Mouse (Mus musculus) frontal cortex, postnatal 14 days (tissue): Measurements from ENCODE around the gene Ccdc170.

Source experiments
- DNase-seq, 2 experiments: peaks; one replicate each; pipeline ENCODE4 v3.0.0; 2022; ENCODE audit warnings: low spot score in 2 of 2

Ccdc170 gene

DNA sequence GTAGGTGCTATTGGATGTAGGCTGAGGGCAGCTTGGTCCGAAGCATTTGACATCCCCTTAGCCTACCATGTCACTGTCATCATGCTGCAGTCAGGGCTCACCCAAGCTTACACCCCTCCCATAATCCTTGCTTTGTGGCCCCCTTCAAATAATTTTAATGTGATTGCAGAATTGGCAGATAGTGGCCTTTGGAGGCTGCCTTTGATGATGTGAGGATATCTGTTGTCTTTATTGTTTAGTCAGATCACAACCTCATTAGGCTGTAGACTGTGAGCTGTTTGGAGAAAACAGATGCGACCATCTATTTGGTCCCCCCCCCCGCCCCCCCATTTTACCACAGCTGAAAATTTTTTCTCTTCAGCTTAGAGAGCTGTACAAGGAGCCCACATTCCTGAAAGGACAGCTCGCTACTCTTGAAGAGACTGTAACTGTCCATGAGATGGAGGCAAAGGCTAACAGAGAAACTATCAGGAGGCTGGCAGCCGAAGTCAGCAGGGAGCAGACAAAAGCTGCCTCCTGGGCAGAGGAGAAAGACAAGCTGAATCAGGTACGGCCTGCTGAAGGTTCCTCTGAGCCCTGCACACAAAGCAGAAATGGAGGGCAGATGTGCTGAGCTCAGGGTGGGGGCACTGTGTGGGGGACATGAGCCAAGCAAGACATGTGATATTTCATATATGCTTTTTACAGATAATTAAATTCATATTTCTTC lies 38.2 kb downstream of the Ccdc170 start:
- DNase-seq, result no peak

- DNase-seq, result no peak
Observed at GRCm38 (mm10) chr10:4522116-4522515, 39.8 kb downstream of the Ccdc170 start.

GRCm38 (mm10) chr10:4523078-4523477 lies 40.8 kb downstream of the Ccdc170 start:
- DNase-seq, result no peak

DNA sequence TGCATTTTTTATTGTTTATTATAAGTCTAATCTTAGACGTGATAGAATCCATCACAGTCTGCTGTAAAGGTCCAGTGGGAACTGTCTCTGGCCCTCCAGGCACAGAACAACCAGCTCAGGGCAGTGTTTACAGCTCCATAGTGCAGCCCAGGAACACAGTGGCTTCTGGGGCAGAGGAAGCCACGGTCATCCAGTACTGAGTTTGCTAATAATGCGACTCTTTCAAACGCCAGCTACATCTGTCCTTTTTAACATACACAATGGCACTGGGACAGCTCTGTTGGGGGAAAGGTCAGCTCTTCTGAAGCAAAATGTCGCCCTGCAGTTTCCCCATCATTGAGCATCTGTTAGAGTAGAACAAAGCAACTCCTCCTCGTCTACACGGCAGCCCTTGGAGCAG lies 45.7 kb downstream of the Ccdc170 start:
- DNase-seq, result no peak

GRCm38 (mm10) chr10:4530638-4531235 lies 48.4 kb downstream of the Ccdc170 start:
- no peak for DNase-seq

DNA sequence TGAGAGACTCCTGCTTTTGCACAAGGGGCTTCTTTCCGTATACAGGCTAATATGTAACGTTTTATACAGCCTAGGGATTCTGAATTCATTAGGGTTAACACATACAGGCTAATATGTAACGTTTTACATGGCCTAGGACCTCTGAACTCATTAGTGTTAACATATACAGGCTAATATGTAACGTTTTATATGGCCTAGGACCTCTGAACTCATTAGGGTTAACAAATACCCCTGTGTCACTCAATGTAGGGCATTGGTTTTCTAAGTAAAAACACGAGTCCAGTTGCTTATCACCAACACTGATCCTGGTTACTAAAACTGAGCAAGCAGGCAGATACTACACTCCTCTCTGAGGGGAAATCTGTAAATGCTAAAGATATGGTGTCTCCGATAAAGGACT lies 49.6 kb downstream of the Ccdc170 start:
- DNase-seq, result no peak

- no peak for DNase-seq
Observed at GRCm38 (mm10) chr10:4532731-4533130, 50.4 kb downstream of the Ccdc170 start.

DNA sequence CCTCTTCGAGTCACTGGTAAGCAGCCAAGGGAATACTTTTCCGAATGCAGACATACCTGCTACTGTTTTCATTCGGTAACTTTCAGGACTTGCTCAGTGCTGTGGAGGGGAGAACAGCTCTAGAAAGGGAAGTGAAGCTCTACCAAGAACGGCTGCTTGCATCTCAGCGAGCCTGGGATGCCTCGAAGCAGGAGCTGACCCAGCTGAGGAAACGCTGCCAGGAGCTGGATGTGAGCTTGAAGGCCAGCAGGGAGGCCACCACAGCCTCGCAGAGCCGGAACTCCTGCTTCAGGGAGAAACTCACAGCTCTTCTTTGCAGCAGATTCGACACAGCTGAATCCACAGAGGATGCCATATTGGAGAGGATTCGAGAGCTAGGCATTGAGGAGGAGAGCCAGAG lies 51.6 kb downstream of the Ccdc170 start:
- no peak for DNase-seq

DNA sequence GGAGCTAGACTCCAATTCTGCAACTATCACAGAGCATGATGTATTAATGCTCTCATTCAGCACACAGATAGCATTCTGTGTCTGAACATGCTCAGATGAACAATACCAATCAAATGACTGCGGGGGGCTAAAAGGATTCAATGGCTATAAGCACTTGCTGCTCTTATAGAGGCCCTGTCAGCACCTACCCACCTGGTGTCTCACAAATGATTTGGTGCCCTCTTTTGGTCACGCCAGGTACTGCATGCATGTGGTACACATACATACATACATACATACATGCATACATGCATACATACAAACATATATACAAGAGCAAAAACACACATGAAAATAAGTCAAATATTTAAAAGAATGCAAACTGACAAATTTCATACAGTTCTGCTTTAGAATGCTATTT lies 63.2 kb downstream of the Ccdc170 start:
- DNase-seq, result no peak

DNA sequence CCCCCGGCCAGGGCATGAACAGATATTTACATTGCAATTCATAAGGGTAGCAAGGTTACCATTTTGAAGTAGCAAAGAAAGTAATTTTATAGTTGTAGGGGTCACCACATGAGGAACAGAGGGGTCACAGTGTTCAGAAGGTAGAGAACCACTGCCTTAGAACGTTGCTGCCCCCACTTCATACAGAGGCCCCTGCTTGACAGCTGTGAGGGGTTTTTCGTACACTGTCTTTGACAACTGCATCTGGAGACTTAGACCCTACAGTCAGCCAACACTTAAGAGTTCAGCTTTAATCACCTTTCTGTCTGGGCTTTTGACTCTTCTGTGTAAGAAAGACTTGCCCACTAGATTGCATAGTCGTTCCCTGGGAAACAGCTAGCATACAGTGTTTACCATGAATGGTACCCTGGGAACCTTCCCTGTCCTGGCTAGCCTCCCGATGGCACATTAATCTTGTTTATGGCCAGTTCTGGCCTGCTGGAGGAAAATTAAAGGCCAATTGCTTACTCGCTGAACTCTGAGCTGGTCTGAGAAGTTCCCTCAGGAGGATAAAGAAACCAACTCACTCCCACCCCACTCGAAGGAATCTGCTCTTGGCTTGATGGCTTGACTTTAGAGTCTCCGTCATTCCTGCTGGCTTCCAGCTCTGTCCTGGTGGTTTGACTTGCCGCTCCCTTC lies 71.3 kb downstream of the Ccdc170 start:
- no peak for DNase-seq

DNA sequence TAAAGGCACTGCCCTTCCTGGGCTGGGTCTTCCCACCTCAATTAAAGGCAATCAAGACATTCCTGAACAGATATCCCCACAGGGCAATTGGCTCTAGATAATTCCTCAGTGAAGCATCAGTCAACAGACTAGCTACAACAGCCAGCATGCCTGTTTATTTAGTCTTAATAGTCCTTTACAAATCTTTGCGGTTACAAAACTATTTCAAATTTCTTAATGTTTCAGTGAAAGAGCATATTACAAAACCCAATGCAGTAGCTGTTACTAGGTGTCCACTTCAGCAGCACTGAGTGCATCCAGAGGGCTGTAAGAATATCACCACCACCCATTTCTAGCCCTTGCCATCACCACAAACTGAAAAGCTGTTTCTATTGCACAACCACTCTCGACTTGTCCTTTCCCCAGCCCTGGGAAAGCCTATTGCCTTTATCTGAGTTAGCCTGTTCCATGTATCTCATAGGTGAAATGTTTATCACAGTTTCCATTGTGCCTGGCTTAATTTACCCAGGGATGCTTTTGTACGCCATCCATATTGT lies 74.6 kb downstream of the Ccdc170 start:
- no peak for DNase-seq

DNA sequence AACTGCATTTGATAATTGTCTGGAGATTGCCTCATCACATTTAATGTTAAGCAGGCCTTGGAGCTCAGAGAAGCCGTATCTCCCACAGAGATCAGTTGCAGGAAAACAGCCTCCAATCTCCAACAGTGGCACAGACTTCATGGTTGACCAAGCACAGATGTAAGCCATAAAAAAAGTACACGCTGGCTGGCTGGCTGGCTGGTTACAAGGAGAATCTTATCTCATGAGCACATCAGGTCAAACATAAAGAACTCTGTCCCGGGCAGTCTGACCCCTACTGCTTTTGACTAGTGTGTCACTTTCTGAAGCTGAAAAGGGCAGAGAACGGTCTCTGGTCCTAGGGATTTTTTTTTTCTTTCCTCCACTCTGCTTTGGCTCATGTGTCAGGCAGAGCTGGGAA lies 76.8 kb downstream of the Ccdc170 start:
- no peak for DNase-seq

DNA sequence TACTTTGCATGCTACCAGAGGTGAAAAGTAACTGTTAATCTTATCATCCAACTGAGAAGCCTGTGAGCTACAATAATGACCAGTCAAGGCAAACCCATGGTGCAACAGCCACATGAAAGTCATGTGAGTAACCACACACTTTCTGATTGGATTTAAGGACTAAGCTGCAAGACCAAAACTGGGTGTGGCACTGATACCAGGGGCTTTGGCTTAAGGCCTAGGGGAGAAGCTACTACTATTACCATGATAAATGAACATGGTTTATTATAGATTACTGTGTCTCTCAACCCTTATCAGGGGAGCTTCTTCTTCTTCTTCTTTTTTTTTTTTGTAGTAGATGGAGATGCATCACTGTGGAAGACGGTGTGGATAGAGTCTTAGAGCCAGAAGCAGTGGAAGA lies 82.8 kb downstream of the Ccdc170 start:
- no peak for DNase-seq

DNA sequence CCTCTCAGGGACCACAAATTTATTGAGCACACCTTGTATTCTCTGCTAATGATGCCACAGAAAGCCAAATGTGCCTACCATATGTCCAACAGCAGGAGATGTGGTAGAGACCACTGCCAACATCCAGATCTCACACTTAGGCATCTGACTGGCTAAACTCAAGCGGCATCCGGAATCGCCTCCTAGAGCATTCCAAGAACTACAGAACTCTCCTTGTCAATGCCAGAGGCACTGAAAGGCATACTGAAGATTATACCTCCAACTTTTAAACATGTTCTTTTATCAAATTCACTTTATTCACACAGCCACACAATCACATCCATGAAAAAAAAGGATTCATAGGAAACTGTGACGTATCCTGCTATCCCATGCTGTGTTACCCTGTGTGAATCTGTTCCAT lies 88.5 kb downstream of the Ccdc170 start:
- DNase-seq, result no peak

GRCm38 (mm10) chr10:4571304-4571703 lies 89.0 kb downstream of the Ccdc170 start:
- no peak for DNase-seq

GRCm38 (mm10) chr10:4581905-4582304 lies 99.6 kb downstream of the Ccdc170 start:
- DNase-seq, result no peak

DNA sequence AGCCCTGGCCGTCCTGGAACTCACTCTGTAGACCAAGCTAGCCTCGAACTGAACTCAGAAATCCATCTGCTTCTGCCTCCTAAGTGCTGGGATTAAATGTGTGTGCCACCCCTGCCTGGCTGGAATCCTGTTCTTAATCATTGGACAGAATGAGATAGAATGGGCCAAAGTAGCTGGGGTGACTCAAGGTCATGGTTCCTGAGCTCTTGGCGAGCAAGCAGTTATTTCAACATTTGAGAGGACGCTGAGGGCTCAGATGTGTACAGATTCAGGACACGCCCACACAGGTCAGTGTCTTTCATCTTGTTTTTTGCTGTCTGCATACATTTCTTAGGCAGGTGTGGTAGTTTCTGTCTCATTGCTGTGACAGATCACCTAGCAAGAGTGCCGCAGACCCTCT lies 104.4 kb downstream of the Ccdc170 start:
- DNase-seq, result no peak

DNA sequence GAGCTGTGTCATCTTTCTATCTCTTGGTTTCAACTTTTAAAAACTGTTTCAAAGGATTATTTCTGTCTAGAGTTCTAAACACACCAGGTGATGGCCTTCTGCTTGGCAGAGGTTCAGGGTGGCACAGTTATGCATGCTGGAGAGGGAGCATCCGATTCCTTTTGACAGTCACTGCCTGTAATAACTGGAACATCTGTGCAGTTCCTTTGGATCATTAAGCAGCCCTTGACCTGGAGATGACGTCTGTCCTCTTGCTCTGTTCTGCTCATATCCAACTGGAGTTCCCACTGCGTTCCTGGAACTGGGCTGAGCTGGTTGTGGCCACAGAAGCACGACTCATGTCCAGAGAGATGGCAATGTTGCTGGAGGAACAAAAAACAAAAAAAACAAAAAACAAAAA lies 107.3 kb downstream of the Ccdc170 start:
- no peak for DNase-seq

DNA sequence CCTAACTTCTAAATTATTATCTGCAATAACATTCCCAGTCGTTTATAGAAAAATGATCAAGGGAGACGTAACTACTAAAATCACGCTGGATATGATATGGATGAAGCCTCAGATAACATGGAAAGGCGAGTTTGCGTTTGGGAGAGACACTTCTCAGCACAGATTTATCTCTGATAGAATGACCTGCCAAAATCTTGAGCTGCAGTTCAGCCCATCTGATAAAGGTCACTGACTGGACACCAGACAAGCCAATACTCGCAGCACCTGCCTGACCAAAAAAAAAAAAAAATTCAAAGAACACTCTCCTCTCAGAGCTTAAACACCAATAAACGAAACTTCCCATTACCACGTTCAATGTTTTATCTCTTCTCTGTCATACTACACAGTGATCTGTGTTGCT lies 108.7 kb downstream of the Ccdc170 start:
- no peak for DNase-seq

DNA sequence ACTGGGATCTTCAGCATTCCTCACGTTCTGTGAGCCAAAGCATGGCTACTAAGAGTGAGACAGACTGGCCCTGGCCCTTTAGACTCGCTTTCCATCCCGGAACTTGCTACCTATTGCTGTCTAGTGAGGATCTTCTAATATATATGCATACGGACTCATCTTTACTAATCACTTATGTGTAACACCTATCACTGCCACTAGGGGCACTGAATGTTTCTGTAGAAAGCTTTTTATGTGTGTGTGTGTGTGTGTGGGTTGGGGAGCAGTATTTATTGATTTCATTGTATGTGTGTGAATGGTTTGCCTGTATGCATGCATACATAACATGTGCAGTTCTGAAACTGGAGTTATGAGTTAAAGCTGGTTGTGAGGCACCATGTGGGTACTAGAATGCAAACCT lies 111.5 kb downstream of the Ccdc170 start:
- DNase-seq, result no peak

DNA sequence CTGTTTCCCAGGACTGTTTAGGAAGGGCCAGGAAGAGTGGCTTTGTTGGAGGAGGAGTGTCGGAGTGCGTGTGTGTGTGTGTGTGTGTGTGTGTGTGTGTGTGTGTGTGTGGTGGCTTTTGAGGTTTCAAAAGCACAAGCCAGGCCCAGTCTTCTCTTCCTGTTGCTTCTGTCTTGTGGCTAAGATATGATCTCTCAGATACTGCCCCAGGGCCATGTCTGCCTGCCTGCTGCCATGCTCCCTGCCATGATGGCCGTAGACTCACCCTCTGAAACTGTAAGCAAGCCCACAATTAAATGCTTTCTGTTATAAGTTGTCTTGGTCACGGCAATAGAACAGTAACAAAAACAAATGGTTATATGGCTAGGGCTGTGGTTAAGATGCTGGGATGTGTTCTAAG lies 114.9 kb downstream of the Ccdc170 start:
- no peak for DNase-seq

DNA sequence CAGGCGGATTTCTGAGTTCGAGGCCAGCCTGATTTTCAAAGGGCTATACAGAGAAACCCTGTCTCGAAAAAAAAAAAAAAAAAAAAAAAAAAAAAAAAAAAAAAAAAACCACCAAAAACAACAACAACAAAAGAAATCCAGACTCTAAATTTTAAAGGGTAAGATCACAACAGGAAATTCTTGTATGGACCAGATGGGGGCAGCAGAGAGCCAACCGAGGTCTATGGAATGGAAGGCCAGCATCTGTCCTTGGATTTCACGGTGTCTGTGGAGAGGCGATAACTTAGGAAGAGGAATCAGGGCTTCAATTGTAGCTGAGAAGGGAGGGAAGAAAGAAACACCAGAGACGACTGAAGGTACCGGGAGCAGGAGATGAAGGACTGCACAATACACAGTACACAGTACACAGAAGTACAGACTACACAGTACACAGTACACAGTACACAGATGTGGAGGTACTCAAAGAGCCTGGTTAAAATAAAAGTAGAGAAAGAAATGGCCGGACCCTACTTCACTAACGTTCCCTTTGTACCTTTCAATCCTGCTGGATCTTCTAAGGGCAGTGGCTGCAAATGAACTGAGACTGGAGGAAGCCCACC lies 116.0 kb downstream of the Ccdc170 start:
- DNase-seq, result peak in 1 of 2 experiments; percentile 41

DNA sequence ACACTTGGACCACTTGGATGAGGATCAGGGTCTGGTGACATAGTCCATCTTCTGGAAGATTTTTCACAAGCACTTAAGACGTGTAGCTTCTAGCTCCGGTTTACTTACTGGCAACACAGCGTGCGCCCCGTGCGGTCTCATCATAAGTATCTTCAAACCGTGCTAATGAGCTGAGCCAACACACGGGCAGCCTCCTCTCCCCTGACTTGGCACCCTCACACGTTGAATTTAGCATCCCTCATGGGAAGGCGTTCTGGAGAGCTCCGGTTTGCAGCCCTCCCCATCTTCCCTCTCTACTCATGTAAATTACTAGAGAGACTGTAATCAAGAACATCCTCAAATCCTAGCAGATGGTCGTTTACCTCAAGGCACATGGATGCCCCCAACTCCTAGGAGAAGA lies 116.6 kb downstream of the Ccdc170 start:
- DNase-seq, result peak in 1 of 2 experiments; percentile 15
